Mouse (Mus musculus): ENCODE results near the gene Egln3.
A peak's percentile ranks its signal among the peaks of the same experiment; 100 is the strongest.

The Egln3 gene

GRCm38 (mm10) chr12:54203656-54204045, at the start of gene Egln3:
Gene Egln3, minus strand, starts transcription at chr12:54203860.
- DNase-seq (ENCODE audit: extremely low spot score, low spot score): peak; percentile 87

DNA sequence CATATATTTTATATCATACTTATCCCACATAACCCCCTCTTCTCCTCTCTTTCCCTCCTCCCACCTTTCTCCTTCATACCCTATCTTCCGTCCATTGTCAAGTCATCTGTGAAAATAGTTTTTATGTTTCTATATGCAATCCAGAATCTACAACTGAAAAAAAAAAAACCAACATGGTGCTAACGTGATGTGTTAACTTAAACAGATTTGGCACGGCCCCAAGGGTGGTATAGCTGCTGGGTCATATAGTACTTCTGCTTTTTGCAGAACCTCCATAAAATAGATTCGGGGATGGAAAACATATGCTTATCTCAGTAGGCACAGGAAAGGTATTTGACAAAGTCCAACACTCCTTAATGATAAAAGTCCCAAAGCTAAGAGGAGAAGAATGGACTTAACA, 49.8 kb upstream of the Egln3 start:
- no peak for DNase-seq (ENCODE audit: extremely low spot score, low spot score)

DNA sequence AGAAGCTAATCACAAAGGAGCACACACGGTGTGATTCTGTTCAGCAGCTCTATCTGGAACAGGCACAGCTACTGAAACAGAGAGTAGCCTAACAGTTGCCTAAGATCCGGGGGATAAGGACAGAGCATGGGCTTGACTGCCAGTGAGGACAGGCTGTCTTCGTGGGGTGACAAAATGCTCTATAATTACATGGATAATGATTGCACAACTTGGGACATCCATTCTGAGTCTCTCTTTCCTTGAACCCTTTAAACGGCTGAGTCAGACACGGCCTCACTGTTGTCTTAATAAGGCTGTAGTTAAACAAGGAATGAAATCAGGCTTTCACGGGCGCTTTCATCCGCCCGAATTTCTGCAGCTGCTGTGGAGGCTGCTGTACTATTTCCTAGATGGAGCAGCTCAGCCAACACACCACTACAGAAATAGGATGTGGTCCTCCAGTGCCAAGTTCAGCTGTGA, 48.3 kb upstream of the Egln3 start:
- DNase-seq (ENCODE audit: extremely low spot score, low spot score): no peak

GRCm38 (mm10) chr12:54247835-54248234, 44.2 kb upstream of the Egln3 start:
- DNase-seq (ENCODE audit: extremely low spot score, low spot score): no peak

DNA sequence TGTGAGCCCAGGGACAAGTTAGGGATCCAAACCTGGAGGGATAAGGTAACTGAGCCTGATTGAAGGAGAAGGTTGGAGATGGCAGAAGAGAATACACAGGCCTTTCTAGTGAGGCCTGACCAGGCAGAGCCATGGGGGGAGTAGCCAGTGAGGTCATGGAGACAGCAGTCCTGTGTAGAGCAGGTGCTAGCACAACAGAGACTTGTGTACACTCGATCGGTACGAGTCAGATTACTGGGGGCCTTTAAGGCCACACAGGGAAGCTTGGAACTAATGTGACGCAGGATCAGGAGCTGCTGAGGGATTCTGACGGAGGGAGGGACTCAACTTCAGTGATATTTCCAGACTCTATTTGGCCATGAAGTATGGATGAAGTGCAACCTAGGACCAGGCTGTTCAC, 39.5 kb upstream of the Egln3 start:
- DNase-seq (ENCODE audit: extremely low spot score, low spot score): no peak

DNA sequence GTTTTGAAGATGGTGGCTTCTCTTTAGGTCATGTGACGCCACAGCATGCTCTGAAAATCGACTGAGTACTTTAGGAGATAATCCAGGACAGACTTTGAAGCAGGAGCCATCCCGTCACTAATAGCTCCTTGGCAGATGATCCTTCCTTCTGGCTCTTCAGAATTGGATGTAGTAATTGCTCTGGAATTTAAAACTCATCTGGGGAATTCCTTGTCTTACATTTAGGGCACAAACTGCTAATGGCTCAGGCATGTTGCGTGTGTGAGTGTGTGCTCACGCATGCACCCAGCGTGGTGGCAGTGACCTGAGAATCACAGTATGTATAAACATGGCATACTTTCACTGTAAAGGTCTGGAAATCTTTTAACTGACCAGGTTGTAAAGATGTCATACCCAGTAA, 38.3 kb upstream of the Egln3 start:
- no peak for DNase-seq (ENCODE audit: extremely low spot score, low spot score)

- DNase-seq (ENCODE audit: extremely low spot score, low spot score): no peak
Observed at GRCm38 (mm10) chr12:54233794-54234193, 30.1 kb upstream of the Egln3 start.

DNA sequence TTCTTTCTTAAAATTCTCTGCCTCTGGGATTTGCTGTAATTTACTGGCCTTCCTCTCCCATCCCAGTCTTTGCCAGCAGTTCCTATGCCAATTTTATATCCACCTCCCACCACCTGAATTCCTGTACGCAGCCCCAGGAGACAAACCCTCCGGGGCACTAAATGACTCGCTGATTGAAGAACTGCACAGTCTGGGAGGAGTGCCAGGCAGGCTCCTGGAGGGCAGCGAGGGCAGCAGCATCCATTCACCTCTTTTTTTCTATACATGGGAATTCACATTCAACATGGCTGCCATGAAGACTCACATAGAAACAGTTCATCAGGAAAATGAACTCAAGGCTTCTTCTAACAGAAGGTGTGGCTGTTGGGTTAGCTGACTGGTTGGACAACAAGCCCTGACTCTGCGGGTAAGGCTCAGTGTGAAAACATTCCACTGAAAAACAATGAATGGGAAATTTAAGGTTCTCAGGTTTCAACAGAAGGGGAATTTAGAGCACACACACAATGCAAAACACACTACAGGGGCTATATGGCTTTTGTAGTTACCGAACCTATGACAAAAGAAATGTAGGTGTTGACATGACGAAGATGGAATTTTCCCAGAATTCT, 29.4 kb upstream of the Egln3 start:
- DNase-seq (ENCODE audit: extremely low spot score, low spot score): no peak

DNA sequence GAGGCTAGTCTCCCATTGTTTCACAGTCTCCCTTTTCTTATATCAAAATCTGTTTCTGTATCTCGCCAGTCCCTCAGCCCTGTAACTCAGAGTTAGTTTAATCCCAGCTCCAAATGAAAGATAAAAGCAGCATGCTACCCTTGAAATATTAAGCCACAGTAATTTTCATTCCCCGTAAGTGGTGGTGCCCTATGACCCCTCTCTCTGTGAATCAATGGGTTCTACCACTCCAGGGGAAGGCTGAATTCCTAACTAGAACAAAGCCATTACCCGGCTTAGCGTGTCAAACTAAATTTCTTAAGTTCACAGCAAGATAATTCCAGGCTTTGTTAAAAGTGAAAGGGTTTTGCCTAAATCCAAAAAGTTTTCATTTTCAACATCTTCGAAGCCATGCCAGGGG, 28.8 kb upstream of the Egln3 start:
- DNase-seq (ENCODE audit: extremely low spot score, low spot score): no peak

GRCm38 (mm10) chr12:54227551-54227950, 23.9 kb upstream of the Egln3 start:
- no peak for DNase-seq (ENCODE audit: extremely low spot score, low spot score)

- peak; percentile 29 for DNase-seq (ENCODE audit: extremely low spot score, low spot score)
Observed at GRCm38 (mm10) chr12:54226341-54226740, 22.7 kb upstream of the Egln3 start.

- DNase-seq (ENCODE audit: extremely low spot score, low spot score): no peak
Observed at GRCm38 (mm10) chr12:54225610-54226009, 21.9 kb upstream of the Egln3 start.

DNA sequence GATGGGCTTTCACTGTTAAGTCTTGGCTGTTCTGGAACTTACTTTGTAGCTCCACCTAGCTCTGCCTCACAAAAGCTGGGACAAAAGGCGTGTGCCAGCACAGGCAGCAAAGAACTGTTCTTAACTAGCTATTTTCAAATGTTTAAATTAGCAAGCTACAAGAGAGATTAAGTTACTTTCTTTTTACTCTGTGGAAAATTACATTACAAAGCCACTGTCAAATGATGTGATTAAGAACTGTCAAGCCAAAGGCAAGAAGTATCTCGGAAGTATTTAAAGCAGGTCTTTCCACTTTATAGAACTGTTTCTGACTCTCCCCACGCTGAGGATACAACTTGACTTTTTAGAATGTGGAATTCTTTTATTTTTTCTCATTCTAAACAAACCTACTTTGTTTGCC, 21.4 kb upstream of the Egln3 start:
- no peak for DNase-seq (ENCODE audit: extremely low spot score, low spot score)

- no peak for DNase-seq (ENCODE audit: extremely low spot score, low spot score)
Observed at GRCm38 (mm10) chr12:54222036-54222760, 18.5 kb upstream of the Egln3 start.

GRCm38 (mm10) chr12:54216673-54217072, 13.0 kb upstream of the Egln3 start:
- no peak for DNase-seq (ENCODE audit: extremely low spot score, low spot score)

DNA sequence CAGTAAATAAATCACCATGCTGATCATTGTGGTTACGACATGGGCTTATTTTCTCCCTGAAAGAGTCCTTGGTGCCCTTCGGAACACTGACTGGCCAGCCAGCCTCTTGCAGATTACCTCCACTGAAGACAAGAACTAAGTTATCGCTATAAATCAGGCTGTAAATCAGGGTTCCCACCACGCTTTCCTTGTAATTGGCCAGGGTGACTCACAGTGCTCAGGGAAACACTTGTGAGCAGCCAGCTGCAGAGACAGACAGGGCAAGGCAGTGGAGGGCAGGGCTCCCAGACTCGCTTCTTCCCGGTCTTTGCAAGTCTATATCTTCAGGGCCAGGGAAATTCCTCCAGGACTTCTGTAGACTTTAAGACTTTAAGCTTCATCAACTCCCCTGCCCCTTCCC, 10.8 kb upstream of the Egln3 start:
- DNase-seq (ENCODE audit: extremely low spot score, low spot score): no peak

DNA sequence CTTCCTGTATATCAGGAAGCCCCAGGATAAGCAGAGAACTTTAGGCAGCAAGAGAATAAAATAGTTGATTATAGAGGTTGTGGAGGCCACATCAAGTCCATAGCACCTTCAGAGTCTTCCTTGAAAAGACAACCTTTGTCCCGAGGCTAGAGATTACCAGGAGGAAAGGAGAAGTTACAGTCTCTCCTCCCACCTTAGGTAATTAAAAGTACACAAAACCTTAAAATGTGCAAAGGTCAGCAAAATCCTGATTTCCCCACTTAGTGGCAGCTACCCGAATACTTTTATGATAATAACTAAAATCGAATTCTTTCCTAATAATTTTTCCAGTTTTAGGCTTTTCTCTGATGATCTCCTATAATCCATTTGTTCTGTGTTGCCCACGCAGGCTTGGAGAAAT, 10.2 kb upstream of the Egln3 start:
- DNase-seq (ENCODE audit: extremely low spot score, low spot score): no peak

GRCm38 (mm10) chr12:54213230-54213629, 9.6 kb upstream of the Egln3 start:
- no peak for DNase-seq (ENCODE audit: extremely low spot score, low spot score)

DNA sequence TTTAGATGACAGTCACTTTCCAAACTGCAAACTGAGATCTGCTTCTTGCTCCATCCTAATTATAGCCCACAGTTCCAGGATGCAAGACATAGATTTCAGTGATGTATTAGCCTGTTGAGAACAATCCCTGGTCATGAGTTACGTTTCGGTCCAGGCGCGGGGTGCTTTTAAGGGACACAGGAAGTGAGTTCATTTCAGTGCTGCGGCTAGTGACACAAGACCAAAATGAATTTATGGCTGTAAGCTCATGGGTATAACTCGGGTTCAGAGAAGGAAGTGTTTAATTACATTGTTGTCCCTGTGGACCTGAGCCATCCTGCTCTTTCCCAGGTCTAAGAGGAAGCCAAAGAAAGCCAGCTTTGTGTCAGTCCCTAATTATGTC, 5.5 kb upstream of the Egln3 start:
- DNase-seq (ENCODE audit: extremely low spot score, low spot score): no peak

DNA sequence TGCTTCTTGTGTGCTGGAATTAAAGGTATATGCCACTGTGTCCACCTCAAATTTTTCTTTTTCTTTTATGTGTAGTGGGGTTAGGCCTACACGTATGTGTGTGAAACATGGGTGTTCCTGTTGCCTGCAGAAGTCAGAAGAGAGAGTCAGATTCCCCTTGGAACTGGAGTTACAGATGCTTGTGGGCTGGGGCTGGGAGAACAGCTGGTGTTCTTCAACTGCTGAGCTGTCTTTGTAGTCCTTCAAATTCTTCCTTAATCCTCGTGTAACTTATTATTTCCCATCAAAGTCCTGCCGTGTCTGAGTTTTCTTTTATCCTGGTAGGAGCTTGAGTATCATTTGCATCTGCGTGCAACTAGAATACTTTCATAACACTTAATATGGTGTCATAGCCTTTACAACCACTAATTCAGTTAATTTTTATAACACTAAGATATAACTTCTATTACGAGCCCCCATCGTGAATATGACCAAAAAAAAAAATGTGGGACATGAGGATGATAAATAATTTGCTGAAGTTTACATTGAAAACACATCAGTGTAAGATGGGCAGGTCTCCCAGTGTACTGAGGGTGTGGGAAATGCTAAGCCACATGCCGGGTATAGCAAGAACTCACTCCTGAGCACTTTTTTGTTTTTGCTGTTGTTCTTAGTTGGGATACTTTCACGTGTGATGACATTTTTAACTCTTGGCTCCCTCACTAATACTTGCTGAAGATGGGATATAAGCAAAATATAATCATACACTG, 4.9 kb upstream of the Egln3 start:
- no peak for DNase-seq (ENCODE audit: extremely low spot score, low spot score)

- no peak for DNase-seq (ENCODE audit: extremely low spot score, low spot score)
Observed at GRCm38 (mm10) chr12:54205731-54206130, 2.1 kb upstream of the Egln3 start.

DNA sequence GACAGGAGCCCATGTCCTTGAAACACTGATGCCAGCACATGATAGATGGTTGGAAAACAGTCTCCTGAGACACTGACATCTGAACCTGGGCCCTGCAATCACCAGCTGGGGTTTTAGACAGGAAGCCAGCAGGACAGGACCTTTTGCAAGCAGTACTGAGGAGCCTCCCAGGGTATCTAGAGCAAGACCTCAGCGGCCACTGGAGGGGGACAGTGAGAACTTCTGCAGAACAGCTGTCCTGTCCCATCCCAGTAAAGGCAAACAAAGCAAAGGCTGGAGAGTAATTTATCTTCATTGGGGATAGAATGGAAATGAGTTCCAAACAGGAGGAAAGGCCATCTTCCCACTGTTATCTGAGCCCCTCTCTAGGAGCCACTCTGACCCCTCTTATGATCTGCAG, 1.5 kb upstream of the Egln3 start:
- DNase-seq (ENCODE audit: extremely low spot score, low spot score): peak; percentile 58

Data from neural tube, embryonic 10.5 days (tissue).